In the genomic region with DNA sequence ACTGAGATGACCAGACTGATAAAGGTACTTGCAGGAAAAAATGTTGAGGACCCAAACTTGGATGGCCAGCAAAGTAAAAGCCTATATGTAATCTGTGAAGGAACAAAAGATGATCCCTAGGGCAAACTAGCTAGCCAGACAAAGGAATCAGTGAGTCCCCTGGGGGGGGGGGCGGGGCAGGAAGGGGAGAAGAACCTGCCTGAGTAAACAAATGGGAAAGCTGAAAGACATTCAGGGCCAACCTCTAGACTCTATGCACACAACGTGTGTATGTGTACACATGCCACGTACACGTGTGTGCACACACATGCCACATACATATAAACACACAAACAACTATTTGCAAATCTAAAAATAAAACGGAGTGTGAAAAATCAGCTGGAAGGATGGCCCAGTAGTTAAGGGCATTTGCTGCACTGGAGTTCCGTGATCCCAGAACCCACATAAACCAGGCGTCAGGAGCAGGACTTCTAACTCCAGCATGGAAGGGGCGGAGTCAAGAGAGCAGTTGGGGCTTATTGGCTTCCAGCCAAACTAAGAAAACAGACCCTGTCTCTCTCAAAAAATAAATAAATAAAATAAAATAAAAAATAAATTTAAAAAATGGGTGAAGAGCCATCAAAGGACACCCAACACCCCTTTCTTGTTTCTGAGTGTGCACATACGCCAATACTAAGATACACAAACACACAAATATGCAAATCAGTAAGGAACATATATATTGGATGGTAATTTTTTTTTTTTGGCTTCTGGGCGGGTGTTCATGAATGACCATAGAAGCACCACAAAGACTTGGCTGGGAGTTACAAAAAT, we compare ENCODE assay signal across 9 mouse cellular contexts. TPM values are rescaled to one million over a fixed set of nuclear protein-coding genes. Genes with fewer than 3 reads are reported as not detected.
A peak's percentile ranks its signal among the peaks of the same experiment; 100 is the strongest.
DNase-seq lines count a peak whose midpoint lies in the region; ATAC-seq and TF ChIP-seq lines count a peak whose summit lies in the region.
"Had no signal": no experiment of that assay in that cellular context is flagged by ENCODE, and none has a peak within 500 bp of the region (broad histone marks: within the 10 kb centered on the region; RNA-seq: fewer than 3 reads in every experiment).

No protein-coding gene starts in this region.

- peak overlapping the region; percentile 86 for H3K4me3 ChIP-seq in hindbrain, embryonic 13.5 days
- H3K4me3 ChIP-seq in midbrain, postnatal 0 days (ENCODE audit: low read depth, low read length): peak overlapping the region; percentile 90; the same call in 1 of the 2 replicates

- no peaks in the 10 kb centered on the region for H3K9me3 ChIP-seq in hindbrain, embryonic 13.5 days
- H3K9me3 ChIP-seq in midbrain, postnatal 0 days (ENCODE audit: low read length): no peaks in the 10 kb centered on the region

- ATAC-seq in hindbrain, embryonic 13.5 days (ENCODE audit: low FRiP score): no peak
- ATAC-seq in midbrain, postnatal 0 days (ENCODE audit: low FRiP score): no peak
- no peak for ATAC-seq in granulocyte monocyte progenitor cell, adult 5-6 weeks (replicated peaks; ENCODE audit: poor library complexity, severe bottlenecking)

- 45% methylated on average over 9 of the region's 10 CpGs for WGBS in hindbrain, embryonic 13.5 days
- WGBS in midbrain, postnatal 0 days: 45% methylated on average over 9 of the region's 10 CpGs

- peak; percentile 31 for DNase-seq in heart, adult 11 months
- no peak for DNase-seq in heart, adult 9 months (ENCODE audit: low spot score in 2 of 2)
- peak; percentile 60 for DNase-seq in embryo, embryonic 10.5 days (ENCODE audit: low spot score)
- no peak for DNase-seq in midbrain, postnatal 0 days (ENCODE audit: low spot score)
- no peak for DNase-seq in testis, postnatal 10 days (ENCODE audit: low spot score)
- no peak for DNase-seq in heart, adult 8-10 months (ENCODE audit: low spot score)
- DNase-seq: gastrocnemius, adult 2 months had no signal

- H3K4me2 ChIP-seq in hindbrain, embryonic 13.5 days: peak overlapping the region; percentile 65
- peak overlapping the region; percentile 74 for H3K4me2 ChIP-seq in midbrain, postnatal 0 days (ENCODE audit: low read depth, low read length, poor library complexity, severe bottlenecking)

- H3K36me3 ChIP-seq in hindbrain, embryonic 13.5 days: peaks cover 9% of the 10 kb centered on the region; the same call in 1 of the 2 replicates
- 0 out of 2 replicates have a peak, but pooled peaks cover 3% of the 10 kb centered on the region for H3K36me3 ChIP-seq in midbrain, postnatal 0 days (ENCODE audit: insufficient read depth, low read length)

- peak overlapping the region; percentile 44; the same call in 1 of the 2 replicates for H3K27ac ChIP-seq in hindbrain, embryonic 13.5 days
- H3K27ac ChIP-seq in midbrain, postnatal 0 days (ENCODE audit: low read depth, low read length): no peak overlapping the region
- H3K27ac ChIP-seq: gastrocnemius, adult 2 months had no signal

- H3K9ac ChIP-seq in hindbrain, embryonic 13.5 days: no peak overlapping the region
- H3K9ac ChIP-seq in midbrain, postnatal 0 days (replicated peaks; ENCODE audit: low read length, poor library complexity, severe bottlenecking): no peak overlapping the region

- TF ChIP-seq CTCF in midbrain, postnatal 0 days (IDR thresholded peaks at IDR 0.05): no peak

- H3K27me3 ChIP-seq in hindbrain, embryonic 13.5 days: no peaks in the 10 kb centered on the region
- H3K27me3 ChIP-seq in midbrain, postnatal 0 days (ENCODE audit: insufficient read depth, low read length): no peaks in the 10 kb centered on the region

- H3K4me1 ChIP-seq in hindbrain, embryonic 13.5 days (replicated peaks): peaks cover 26% of the 10 kb centered on the region
- H3K4me1 ChIP-seq in midbrain, postnatal 0 days (ENCODE audit: insufficient read depth, low read length): 0 out of 2 replicates have a peak, but pooled peaks cover 2% of the 10 kb centered on the region

RNA-seq across cellular contexts. Expression of gene Cep78, which starts 1.7 kb away (rescaled TPM):
- polyA plus RNA-seq in hindbrain, embryonic 13.5 days (2015; fragmentation: Nextera tagmentation; extraction: Ambion mirVana): 38.7 and 41.4 TPM in 2 replicates
- total RNA-seq in midbrain, postnatal 0 days (2014; rRNA removed): 22.4 TPM in 2 replicates
- polyA plus RNA-seq in midbrain, postnatal 0 days (2015; fragmentation: Nextera tagmentation; extraction: Ambion mirVana): 18.1 and 20.1 TPM in 2 replicates
- 14.8 and 23.3 TPM in 2 replicates for total RNA-seq in granulocyte monocyte progenitor cell, adult 5-6 weeks (2014; fragmentation: Nextera tagmentation)
- total RNA-seq in granulocyte monocyte progenitor cell, adult 5-6 weeks (2017): 23.0 and 27.9 TPM in 2 replicates
- 1 to 10 TPM; 3.5 to 3.7 (median 3.6) TPM for total RNA-seq in heart, adult 8-10 months (2022)

RNA-seq across cellular contexts. Expression of gene Psat1, which starts 36.0 kb away (rescaled TPM):
- 87.6 and 116 TPM in 2 replicates for polyA plus RNA-seq in hindbrain, embryonic 13.5 days (2015; fragmentation: Nextera tagmentation; extraction: Ambion mirVana)
- 97.3 and 106 TPM in 2 replicates for total RNA-seq in midbrain, postnatal 0 days (2014; rRNA removed)
- 68.0 and 76.3 TPM in 2 replicates for polyA plus RNA-seq in midbrain, postnatal 0 days (2015; fragmentation: Nextera tagmentation; extraction: Ambion mirVana)
- 91.8 and 95.8 TPM in 2 replicates for total RNA-seq in granulocyte monocyte progenitor cell, adult 5-6 weeks (2014; fragmentation: Nextera tagmentation)
- total RNA-seq in granulocyte monocyte progenitor cell, adult 5-6 weeks (2017): 104 and 128 TPM in 2 replicates
- 1 to 10 TPM; 3.1 to 4.8 (median 4.0) TPM for total RNA-seq in heart, adult 8-10 months (2022)

Comparison
In these comparisons a context has a peak if more than half of its experiments do, and no peak if none do; other contexts are left out.
1. DNase-seq: peak in heart, adult 11 months (single experiment) and embryo, embryonic 10.5 days (single experiment); none in heart, adult 9 months (0 of 2), midbrain, postnatal 0 days (single experiment), testis, postnatal 10 days (single experiment) and heart, adult 8-10 months (single experiment).
2. RNA of gene Psat1, which starts 36.0 kb away (total RNA-seq): 91.8 to 128 TPM in granulocyte monocyte progenitor cell, adult 5-6 weeks and 97.3 to 106 TPM in midbrain, postnatal 0 days; 3.1 to 4.8 TPM in heart, adult 8-10 months; every median in the first group is over 10 times any median in the second.